Comparison of ENCODE assay signal across 9 mouse cellular contexts in genomic region chr19:42217374-42217763, GRCm38 (mm10). TPM values are rescaled to one million over a fixed set of nuclear protein-coding genes. Genes with fewer than 3 reads are reported as not detected.
DNase-seq lines count a peak whose midpoint lies in the region; ATAC-seq and TF ChIP-seq lines count a peak whose summit lies in the region.
"Had no signal": no experiment of that assay in that cellular context is flagged by ENCODE, and none has a peak within 500 bp of the region (broad histone marks: within the 10 kb centered on the region; RNA-seq: fewer than 3 reads in every experiment).

No protein-coding gene starts in this region.

- no peak overlapping the region for H3K4me2 ChIP-seq in lung, postnatal 0 days (replicated peaks; ENCODE audit: low read depth, low read length)
- no peak overlapping the region for H3K4me2 ChIP-seq in neural tube, embryonic 15.5 days

- H3K9me3 ChIP-seq in lung, postnatal 0 days (ENCODE audit: low read length): no peaks in the 10 kb centered on the region
- no peaks in the 10 kb centered on the region for H3K9me3 ChIP-seq in neural tube, embryonic 15.5 days (replicated peaks)

- TF ChIP-seq CTCF in lung, postnatal 0 days (IDR thresholded peaks at IDR 0.05): peak; percentile 65

- H3K27me3 ChIP-seq in lung, postnatal 0 days (replicated peaks; ENCODE audit: insufficient read depth, low read length): no peaks in the 10 kb centered on the region
- H3K27me3 ChIP-seq in neural tube, embryonic 15.5 days (replicated peaks): no peaks in the 10 kb centered on the region

- DNase-seq in adrenal gland, adult (ENCODE audit: inconsistent age in 2 of 2, low spot score in 1 of 2): peak; percentile 53 to 77
- no peak for DNase-seq in adrenal gland, adult 8-10 months
- DNase-seq in lung, postnatal 0 days (ENCODE audit: low spot score): peak; percentile 39
- no peak for DNase-seq in lung, postnatal 14 days
- DNase-seq in cerebellum, postnatal 10 days: peak; percentile 82 to 84
- peak; percentile 40 to 67 for DNase-seq in layer of hippocampus, adult 18-20 months (ENCODE audit: low spot score in 2 of 2)
- DNase-seq in urinary bladder, adult 2 months (ENCODE audit: low spot score): no peak

- H3K36me3 ChIP-seq in lung, postnatal 0 days (ENCODE audit: insufficient read depth, low read length): no peaks in the 10 kb centered on the region
- no peaks in the 10 kb centered on the region for H3K36me3 ChIP-seq in neural tube, embryonic 15.5 days

- no peak overlapping the region for H3K4me3 ChIP-seq in lung, postnatal 0 days (ENCODE audit: low read depth, low read length)
- no peak overlapping the region for H3K4me3 ChIP-seq in neural tube, embryonic 15.5 days (replicated peaks)

- ATAC-seq in lung, postnatal 0 days: no peak
- peak; percentile 63; the same call in 1 of the 2 replicates for ATAC-seq in neural tube, embryonic 15.5 days (ENCODE audit: low FRiP score)

- no peak for TF ChIP-seq EP300 in lung, postnatal 0 days (IDR thresholded peaks at IDR 0.05)

- H3K4me1 ChIP-seq in lung, postnatal 0 days (ENCODE audit: insufficient read depth, low read depth, low read length): no peaks in the 10 kb centered on the region
- H3K4me1 ChIP-seq in neural tube, embryonic 15.5 days: no peaks in the 10 kb centered on the region

- H3K9ac ChIP-seq in lung, postnatal 0 days (replicated peaks; ENCODE audit: low read depth): no peak overlapping the region
- no peak overlapping the region for H3K9ac ChIP-seq in neural tube, embryonic 15.5 days (replicated peaks)

- H3K27ac ChIP-seq in lung, postnatal 0 days (ENCODE audit: low read length): no peak overlapping the region
- no peak overlapping the region for H3K27ac ChIP-seq in neural tube, embryonic 15.5 days (replicated peaks)
- H3K27ac ChIP-seq: macrophage had no signal

- WGBS in lung, postnatal 0 days: 6% methylated on average over 2 of the region's 2 CpGs
- 17% methylated on average over 2 of the region's 2 CpGs for WGBS in neural tube, embryonic 15.5 days

RNA-seq across cellular contexts. Expression of gene Sfrp5, which starts 15.3 kb away (rescaled TPM):
- total RNA-seq in adrenal gland, adult 8-10 months (2022): 10 to 100 TPM in 2 of 4 experiments, 1 to 10 TPM in 2; 3.4 to 25.0 (median 13.1) TPM
- 0.18 TPM in 1 of 2 replicates, not detected in the other for polyA plus RNA-seq in lung, postnatal 0 days (2015; fragmentation: Nextera tagmentation; extraction: Ambion mirVana)
- total RNA-seq in layer of hippocampus, adult 18-20 months (2021): under 1 TPM; 0.23 to 0.42 TPM
- polyA plus RNA-seq in neural tube, embryonic 15.5 days (2015; fragmentation: Nextera tagmentation; extraction: Ambion mirVana): 6.8 and 6.9 TPM in 2 replicates
- 10.3 and 12.0 TPM in 2 replicates for polyA plus RNA-seq in urinary bladder, adult 2 months (2012; rRNA removed)

RNA-seq across cellular contexts. Expression of gene Golga7b, which starts 30.0 kb away (rescaled TPM):
- 1 to 10 TPM; 1.2 to 2.1 (median 1.6) TPM for total RNA-seq in adrenal gland, adult 8-10 months (2022)
- polyA plus RNA-seq in lung, postnatal 0 days (2015; fragmentation: Nextera tagmentation; extraction: Ambion mirVana): 0.06 TPM in 1 of 2 replicates, not detected in the other
- 10 to 100 TPM; 64.3 to 64.4 TPM for total RNA-seq in layer of hippocampus, adult 18-20 months (2021)
- 68.0 and 77.8 TPM in 2 replicates for polyA plus RNA-seq in neural tube, embryonic 15.5 days (2015; fragmentation: Nextera tagmentation; extraction: Ambion mirVana)
- polyA plus RNA-seq in urinary bladder, adult 2 months (2012; rRNA removed): 0.10 TPM in 2 replicates
- polyA plus RNA-seq: macrophage had no signal

RNA-seq across cellular contexts. Expression of gene Zfyve27, which starts 53.6 kb away (rescaled TPM):
- total RNA-seq in adrenal gland, adult 8-10 months (2022): 10 to 100 TPM; 53.2 to 70.1 (median 61.8) TPM
- polyA plus RNA-seq in lung, postnatal 0 days (2015; fragmentation: Nextera tagmentation; extraction: Ambion mirVana): 25.3 and 27.7 TPM in 2 replicates
- total RNA-seq in layer of hippocampus, adult 18-20 months (2021): 10 to 100 TPM; 90.6 to 94.5 TPM
- 58.0 and 62.6 TPM in 2 replicates for polyA plus RNA-seq in neural tube, embryonic 15.5 days (2015; fragmentation: Nextera tagmentation; extraction: Ambion mirVana)
- 43.3 and 50.3 TPM in 2 replicates for polyA plus RNA-seq in urinary bladder, adult 2 months (2012; rRNA removed)

Comparison
In these comparisons a context has a peak if more than half of its experiments do, and no peak if none do; other contexts are left out.
1. DNase-seq: peak in adrenal gland, adult (2 of 2), lung, postnatal 0 days (single experiment), cerebellum, postnatal 10 days (2 of 2) and layer of hippocampus, adult 18-20 months (2 of 2); none in adrenal gland, adult 8-10 months (single experiment), lung, postnatal 14 days (single experiment) and urinary bladder, adult 2 months (single experiment).
2. RNA of gene Golga7b, which starts 30.0 kb away (polyA plus RNA-seq): 68.0 to 77.8 TPM in neural tube, embryonic 15.5 days; 0.10 TPM in urinary bladder, adult 2 months and 0.06 TPM in lung, postnatal 0 days; every median in the first group is over 10 times any median in the second.